Mouse (Mus musculus) adrenal gland, adult 8-10 months (tissue): ENCODE data around the gene Dlg2. TPM values are rescaled to one million over a fixed set of nuclear protein-coding genes. Genes with fewer than 3 reads are reported as not detected.
A peak's percentile ranks its signal among the peaks of the same experiment; 100 is the strongest.

Source experiments
- DNase-seq: peaks from one replicate; pipeline ENCODE4 v3.0.0; 2022
- total RNA-seq, 4 experiments: library from RNA; stranded (reverse); gene quantifications; 2 replicates each; pipeline ENCODE4 v1.2.4; 2022

Dlg2 gene
- total RNA-seq, 4 experiments from 2014 or later: 134 to 175 (median 151) TPM

GRCm38 (mm10) chr7:91934881-91935597 lies 1458.6 kb downstream of the Dlg2 start:
- no peak for DNase-seq

GRCm38 (mm10) chr7:91936193-91936592 lies 1459.7 kb downstream of the Dlg2 start:
- DNase-seq: no peak

GRCm38 (mm10) chr7:91943224-91943623 lies 1466.8 kb downstream of the Dlg2 start:
- DNase-seq: no peak

GRCm38 (mm10) chr7:91955584-91955983 lies 1479.1 kb downstream of the Dlg2 start:
- no peak for DNase-seq

GRCm38 (mm10) chr7:91962956-91963355 lies 1486.5 kb downstream of the Dlg2 start:
- no peak for DNase-seq

GRCm38 (mm10) chr7:91972970-91973369 lies 1496.5 kb downstream of the Dlg2 start:
- DNase-seq: no peak

GRCm38 (mm10) chr7:92003769-92004455 lies 1527.4 kb downstream of the Dlg2 start:
- no peak for DNase-seq

GRCm38 (mm10) chr7:92005681-92006425 lies 1529.4 kb downstream of the Dlg2 start:
- no peak for DNase-seq

- no peak for DNase-seq
Observed at GRCm38 (mm10) chr7:92008702-92009101, 1532.2 kb downstream of the Dlg2 start.

- no peak for DNase-seq
Observed at GRCm38 (mm10) chr7:92024928-92025327, 1548.5 kb downstream of the Dlg2 start.

- DNase-seq: no peak
Observed at GRCm38 (mm10) chr7:92025465-92026056, 1549.1 kb downstream of the Dlg2 start.

GRCm38 (mm10) chr7:92027049-92027448 lies 1550.6 kb downstream of the Dlg2 start:
- DNase-seq: peak; percentile 25

- no peak for DNase-seq
Observed at GRCm38 (mm10) chr7:92034256-92034655, 1557.8 kb downstream of the Dlg2 start.

GRCm38 (mm10) chr7:92040187-92040586 lies 1563.7 kb downstream of the Dlg2 start:
- DNase-seq: no peak

- DNase-seq: no peak
Observed at GRCm38 (mm10) chr7:92040785-92041411, 1564.4 kb downstream of the Dlg2 start.

GRCm38 (mm10) chr7:92044966-92045365 lies 1568.5 kb downstream of the Dlg2 start:
- no peak for DNase-seq

- no peak for DNase-seq
Observed at GRCm38 (mm10) chr7:92047271-92047670, 1570.8 kb downstream of the Dlg2 start.

GRCm38 (mm10) chr7:92048876-92049275 lies 1572.4 kb downstream of the Dlg2 start:
- DNase-seq: no peak

- DNase-seq: no peak
Observed at GRCm38 (mm10) chr7:92066851-92067250, 1590.4 kb downstream of the Dlg2 start.

GRCm38 (mm10) chr7:92087429-92087828 lies 1611.0 kb downstream of the Dlg2 start:
- no peak for DNase-seq

- DNase-seq: peak; percentile 45
Observed at GRCm38 (mm10) chr7:92093860-92094259, 1617.4 kb downstream of the Dlg2 start.

GRCm38 (mm10) chr7:92095198-92095597 lies 1618.7 kb downstream of the Dlg2 start:
- DNase-seq: no peak
